Comparison of ENCODE assay signal across 30 mouse cellular contexts in the genomic region with DNA sequence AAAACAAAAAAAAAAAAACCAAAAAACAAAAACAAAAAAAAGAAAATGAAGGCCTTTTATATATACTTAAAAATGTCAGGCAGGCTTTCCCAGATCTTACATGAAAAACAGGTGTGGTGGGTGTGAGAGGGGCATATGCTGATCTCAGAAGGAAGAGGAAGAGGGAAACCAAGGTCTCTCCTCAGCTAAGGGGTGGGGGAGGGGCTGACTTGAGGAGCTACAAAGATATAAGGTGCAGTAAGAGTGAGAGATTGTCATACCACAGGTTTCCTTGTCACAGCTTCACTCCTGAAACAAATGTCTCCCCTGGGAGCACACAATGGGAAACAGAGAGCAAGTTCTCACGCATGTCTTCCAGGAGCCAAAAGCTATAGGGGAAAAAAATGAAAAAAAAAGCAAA.
"Had no signal": no experiment of that assay in that cellular context is flagged by ENCODE, and none has a peak within 500 bp of the region (broad histone marks: within the 10 kb centered on the region; RNA-seq: fewer than 3 reads in every experiment).

No protein-coding gene starts in this region.

- DNase-seq: left cerebral cortex, postnatal 4 days; liver; liver, embryonic 13.5 days; liver, postnatal 0 days; lung, adult 18-20 months; lung, adult 2 months; lung, embryonic 14.5 days; lung, postnatal 10 days; lung, postnatal 14 days; lung, postnatal 36 days; lung, postnatal 4 days; midbrain, embryonic 14.5 days had no signal

- H3K27me3 ChIP-seq: limb, embryonic 12.5 days; limb, embryonic 13.5 days; limb, embryonic 15.5 days; liver, embryonic 12.5 days; liver, embryonic 13.5 days; liver, embryonic 15.5 days; lung, embryonic 15.5 days; megakaryocyte, embryonic 14.5 days; midbrain, embryonic 12.5 days; midbrain, embryonic 13.5 days; midbrain, embryonic 15.5 days had no signal

- H3K27ac ChIP-seq: left cerebral cortex, adult 2 months; limb, embryonic 10.5 days; limb, embryonic 12.5 days; limb, embryonic 13.5 days; limb, embryonic 15.5 days; liver, embryonic 12.5 days; liver, embryonic 13.5 days; liver, embryonic 14.5 days; liver, embryonic 15.5 days; lung, embryonic 15.5 days; macrophage; midbrain, embryonic 10.5 days; midbrain, embryonic 12.5 days; midbrain, embryonic 13.5 days; midbrain, embryonic 15.5 days had no signal

- H3K9me3 ChIP-seq: limb, embryonic 10.5 days; limb, embryonic 12.5 days; limb, embryonic 13.5 days; limb, embryonic 15.5 days; liver, embryonic 12.5 days; liver, embryonic 13.5 days; liver, embryonic 15.5 days; lung, embryonic 15.5 days; megakaryocyte, embryonic 14.5 days; midbrain, embryonic 10.5 days; midbrain, embryonic 12.5 days; midbrain, embryonic 13.5 days; midbrain, embryonic 15.5 days had no signal

- H3K9ac ChIP-seq: limb, embryonic 12.5 days; limb, embryonic 13.5 days; limb, embryonic 15.5 days; liver, embryonic 12.5 days; liver, embryonic 13.5 days; liver, embryonic 14.5 days; liver, embryonic 15.5 days; liver, postnatal 0 days; lung, embryonic 14.5 days; lung, embryonic 15.5 days; midbrain, embryonic 12.5 days; midbrain, embryonic 13.5 days; midbrain, embryonic 15.5 days had no signal

- H3K4me1 ChIP-seq: liver, embryonic 12.5 days; liver, embryonic 13.5 days; liver, embryonic 15.5 days; megakaryocyte, embryonic 14.5 days; midbrain, embryonic 12.5 days; midbrain, embryonic 15.5 days had no signal

- H3K4me2 ChIP-seq: limb, embryonic 12.5 days; limb, embryonic 13.5 days; limb, embryonic 15.5 days; liver, embryonic 11.5 days; liver, embryonic 12.5 days; liver, embryonic 13.5 days; liver, embryonic 15.5 days; lung, embryonic 14.5 days; lung, embryonic 15.5 days; midbrain, embryonic 11.5 days; midbrain, embryonic 12.5 days; midbrain, embryonic 13.5 days; midbrain, embryonic 15.5 days had no signal

- H3K4me3 ChIP-seq: left cerebral cortex, adult 2 months; limb, embryonic 10.5 days; limb, embryonic 12.5 days; limb, embryonic 13.5 days; limb, embryonic 15.5 days; liver, embryonic 12.5 days; liver, embryonic 13.5 days; liver, embryonic 15.5 days; lung, embryonic 15.5 days; megakaryocyte, embryonic 14.5 days; midbrain, embryonic 10.5 days; midbrain, embryonic 12.5 days; midbrain, embryonic 13.5 days; midbrain, embryonic 15.5 days; myocyte had no signal

- H3K36me3 ChIP-seq: limb, embryonic 10.5 days; limb, embryonic 12.5 days; limb, embryonic 13.5 days; limb, embryonic 15.5 days; liver, embryonic 12.5 days; liver, embryonic 13.5 days; liver, embryonic 15.5 days; lung, embryonic 15.5 days; midbrain, embryonic 10.5 days; midbrain, embryonic 12.5 days; midbrain, embryonic 13.5 days; midbrain, embryonic 15.5 days had no signal
